Mouse (Mus musculus): Measurements from ENCODE around the gene Olfr539. TPM values are rescaled to one million over a fixed set of nuclear protein-coding genes. Genes with fewer than 3 reads are reported as not detected.

Olfr539 gene
- total and polyA plus RNA-seq, 3 experiments: not detected

DNA sequence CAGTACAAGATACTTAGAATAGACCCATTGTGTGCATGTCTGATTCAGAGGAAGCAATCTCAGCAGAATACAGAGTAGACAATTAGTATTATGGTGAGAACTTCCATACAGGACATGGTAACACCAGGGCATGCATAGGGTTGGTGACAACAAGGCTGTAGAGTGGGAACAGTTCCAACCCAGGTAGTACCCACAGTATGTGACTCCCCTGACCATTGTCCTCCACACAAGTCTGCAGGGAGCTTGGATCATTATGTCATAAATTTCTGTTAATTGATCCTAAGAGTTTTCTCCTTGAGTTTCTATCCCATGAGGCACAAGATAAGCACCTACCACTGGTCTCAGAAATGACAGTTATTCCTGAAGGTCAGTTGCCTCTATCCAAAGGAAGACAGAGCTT lies 37.2 kb downstream of the Olfr539 start, which contains the start of gene Olfr541:
TSS of gene Olfr541 (plus strand) at position 301 of the 400 bp plus-strand sequence.
- Histone ChIP-seq H3K9ac (ENCODE audit: control insufficient read depth, low read depth, low read length, poor library complexity, severe bottlenecking) (no peak within 1 kb of the TSS), H3K27ac (ENCODE audit: control insufficient read depth, low read depth, low read length) (no peak within 1 kb of the TSS), H3K4me3 (ENCODE audit: control insufficient read depth in 1 of 2, insufficient read depth in 1 of 2, low read depth in 2 of 2, low read length in 2 of 2) (no peak within 1 kb of the TSS), H3K9me3 (replicated peaks; ENCODE audit: insufficient read depth, low read length) (no peaks in the 10 kb centered on the region), H3K4me1 (ENCODE audit: control insufficient read depth in 1 of 2, insufficient read depth in 2 of 2, low read length in 2 of 2) (no peaks in the 10 kb centered on the region), H3K27me3 (ENCODE audit: control insufficient read depth in 1 of 2, insufficient read depth in 2 of 2, low read length in 2 of 2) (no peaks in the 10 kb centered on the region), H3K79me2 (ENCODE audit: control insufficient read depth, insufficient read depth, low read length, poor library complexity) (no peaks in the 10 kb centered on the region), H3K36me3 (ENCODE audit: control insufficient read depth in 1 of 2, insufficient read depth in 2 of 2, low read length in 2 of 2) (no peaks in the 10 kb centered on the region)
- TF ChIP-seq SMC3 (IDR thresholded peaks at IDR 0.05; ENCODE audit: low read depth, low read length): no peak
- no peak for TF ChIP-seq EP300 (IDR thresholded peaks at IDR 0.05; ENCODE audit: low read depth in 1 of 2, low read length in 2 of 2)
- TF ChIP-seq MXI1 (IDR thresholded peaks at IDR 0.05; ENCODE audit: low read depth, low read length): no peak
- TF ChIP-seq GABPA (IDR thresholded peaks at IDR 0.05; ENCODE audit: low read depth, low read length): no peak
- TF ChIP-seq TCF12 (IDR thresholded peaks at IDR 0.05; ENCODE audit: low read depth, low read length): no peak
- no peak for TF ChIP-seq USF2 (IDR thresholded peaks at IDR 0.05; ENCODE audit: borderline replicate concordance in 1 of 2, insufficient read depth in 1 of 2, low read depth in 1 of 2, low read length in 2 of 2)
- no peak for TF ChIP-seq MEF2A (IDR thresholded peaks at IDR 0.05; ENCODE audit: extremely low read depth, insufficient replicate concordance, low read depth, low read length, poor library complexity, severe bottlenecking)
- no peak for TF ChIP-seq E2F4 (IDR thresholded peaks at IDR 0.05; ENCODE audit: borderline replicate concordance, low read depth, low read length)
- TF ChIP-seq MYC (IDR thresholded peaks at IDR 0.05; ENCODE audit: low read depth, low read length): no peak
- TF ChIP-seq ZC3H11A (IDR thresholded peaks at IDR 0.05; ENCODE audit: low read depth, low read length): no peak
- TF ChIP-seq MAX (IDR thresholded peaks at IDR 0.05; ENCODE audit: low read length): no peak
- no peak for TF ChIP-seq NELFE (IDR thresholded peaks at IDR 0.05; ENCODE audit: low read depth, low read length)
- no peak for TF ChIP-seq POLR2AphosphoS2 (IDR thresholded peaks at IDR 0.05; ENCODE audit: low read length)
- no peak for TF ChIP-seq TBP (IDR thresholded peaks at IDR 0.05; ENCODE audit: low read depth, low read length)
- DNase-seq (ENCODE audit: low read depth, low spot score): no peak

DNA sequence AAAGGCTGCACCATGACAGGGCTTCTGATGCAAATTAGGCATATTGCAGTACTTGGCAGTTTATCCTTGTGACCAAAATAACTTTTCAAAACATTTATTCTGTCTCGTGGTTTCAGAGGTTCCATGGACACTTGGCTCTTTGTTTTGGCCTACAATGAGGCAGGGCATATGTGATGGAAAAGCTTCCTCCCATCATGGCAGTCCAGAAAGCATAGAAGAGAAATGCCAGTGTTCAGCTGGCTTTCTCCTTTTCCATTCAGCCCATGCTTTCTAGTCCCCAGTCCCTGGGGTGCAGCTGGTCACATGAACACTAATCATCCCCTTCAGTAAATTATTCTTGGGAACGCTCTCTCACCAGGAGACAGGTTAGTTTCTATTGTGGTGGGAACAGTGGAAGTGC lies 46.6 kb downstream of the Olfr539 start:
- Histone ChIP-seq H3K4me3 (ENCODE audit: control insufficient read depth in 1 of 2, insufficient read depth in 1 of 2, low read depth in 2 of 2, low read length in 2 of 2) (no peak overlapping the region), H3K27me3 (ENCODE audit: control insufficient read depth in 1 of 2, insufficient read depth in 2 of 2, low read length in 2 of 2) (no peaks in the 10 kb centered on the region), H3K27ac (ENCODE audit: control insufficient read depth, low read depth, low read length) (no peak overlapping the region), H3K36me3 (ENCODE audit: control insufficient read depth in 1 of 2, insufficient read depth in 2 of 2, low read length in 2 of 2) (no peaks in the 10 kb centered on the region), H3K9ac (ENCODE audit: control insufficient read depth, low read depth, low read length, poor library complexity, severe bottlenecking) (no peak overlapping the region), H3K4me1 (ENCODE audit: control insufficient read depth in 1 of 2, insufficient read depth in 2 of 2, low read length in 2 of 2) (no peaks in the 10 kb centered on the region), H3K9me3 (replicated peaks; ENCODE audit: insufficient read depth, low read length) (no peaks in the 10 kb centered on the region), H3K79me2 (ENCODE audit: control insufficient read depth, insufficient read depth, low read length, poor library complexity) (no peaks in the 10 kb centered on the region)
- DNase-seq (ENCODE audit: low read depth, low spot score): no peak
- TF ChIP-seq EP300 (IDR thresholded peaks at IDR 0.05; ENCODE audit: low read depth in 1 of 2, low read length in 2 of 2): no peak
- TF ChIP-seq E2F4 (IDR thresholded peaks at IDR 0.05; ENCODE audit: borderline replicate concordance, low read depth, low read length): no peak
- TF ChIP-seq MEF2A (IDR thresholded peaks at IDR 0.05; ENCODE audit: extremely low read depth, insufficient replicate concordance, low read depth, low read length, poor library complexity, severe bottlenecking): no peak

Data from MEL (cell line).